Mouse (Mus musculus) lung, adult 2 months (tissue): ENCODE measurements around the gene Ppm1h.

Experiments
- CTCF ChIP-seq: fragments of 200-500 bp; IDR thresholded peaks from 2 replicates; pipeline ENCODE4 v1.5.1; 2011; ENCODE audit warnings: mild to moderate bottlenecking, low read length, control low read depth; ENCODE audit not compliant: insufficient read depth
- POLR2A ChIP-seq: fragments of 200-500 bp; IDR thresholded peaks from 2 replicates; pipeline ENCODE4 v1.6.1; 2011; ENCODE audit warnings: low read depth, mild to moderate bottlenecking, control low read depth, low read length, borderline replicate concordance; ENCODE audit errors: extremely low read depth

- TF ChIP-seq CTCF (no peak), POLR2A (no peak)
Observed at GRCm38 (mm10) chr10:122966421-122966820, 287.9 kb downstream of the Ppm1h start.
